Mouse (Mus musculus) liver, postnatal 0 days (tissue): ENCODE results near the gene Klhl2. TPM values are rescaled to one million over a fixed set of nuclear protein-coding genes. Genes with fewer than 3 reads are reported as not detected.

ENCODE experiments used
- ATAC-seq: fragments of 200-750 bp; cut with Nextera tagmentation; 2 replicates; pipeline ENCODE4 v1.8.0; 2017; ENCODE audit warnings: mild to moderate bottlenecking, moderate library complexity
- DNase-seq: peaks from one replicate; pipeline ENCODE4 v3.0.0-alpha.2; 2016
- H3K27ac ChIP-seq: fragments of 300-500 bp; sonication (generic); 2 replicates; pipeline ENCODE4 v1.5.1; 2014; ENCODE audit warnings: antibody characterized with exemption, moderate library complexity, mild to moderate bottlenecking, low read depth
- H3K27me3 ChIP-seq: fragments of 300-500 bp; sonication (generic); 2 replicates; pipeline ENCODE4 v1.6.1; 2014; ENCODE audit warnings: low read length, control low read depth, mixed read lengths; ENCODE audit not compliant: insufficient read depth
- H3K36me3 ChIP-seq: fragments of 300-500 bp; sonication (generic); replicated peaks from 2 replicates; pipeline ENCODE4 v1.6.1; 2014; ENCODE audit warnings: mild to moderate bottlenecking, control low read depth, low read length, moderate library complexity, mixed read lengths; ENCODE audit not compliant: insufficient read depth
- H3K4me1 ChIP-seq: fragments of 300-500 bp; sonication (generic); 2 replicates; pipeline ENCODE4 v1.6.1; 2014; ENCODE audit warnings: antibody characterized with exemption, mild to moderate bottlenecking, control low read depth; ENCODE audit not compliant: insufficient read depth
- H3K4me2 ChIP-seq: fragments of 300-500 bp; sonication (generic); 2 replicates; pipeline ENCODE4 v1.6.1; 2014; ENCODE audit warnings: low read depth, mild to moderate bottlenecking, low read length, moderate library complexity, mixed read lengths
- H3K4me3 ChIP-seq: fragments of 300-500 bp; sonication (generic); 2 replicates; pipeline ENCODE4 v1.5.1; 2014; ENCODE audit warnings: low read depth, low read length
- H3K9ac ChIP-seq: fragments of 300-500 bp; sonication (generic); replicated peaks from 2 replicates; pipeline ENCODE4 v1.6.1; 2014; ENCODE audit warnings: mild to moderate bottlenecking, moderate library complexity
- H3K9me3 ChIP-seq: fragments of 300-500 bp; sonication (generic); 2 replicates; pipeline ENCODE4 v1.6.1; 2016; ENCODE audit warnings: mild to moderate bottlenecking, control low read depth, low read length, mixed read lengths
- CTCF ChIP-seq: sonication (generic); IDR thresholded peaks from 2 replicates; pipeline ENCODE4 v1.5.1; 2016; ENCODE audit warnings: antibody characterized with exemption, low read depth
- EP300 ChIP-seq: IDR thresholded peaks from 2 replicates; pipeline ENCODE4 v1.6.1; 2016; ENCODE audit warnings: antibody characterized with exemption, low read depth, mild to moderate bottlenecking
- WGBS: fragments of 180-500 bp; shearing (Covaris S2); extraction: QIAGEN DNeasy Blood & Tissue Kit; methylation state at CpG from one replicate; pipeline ENCODE4 v1.1.7; 2014; ENCODE audit not compliant: insufficient replicate concordance; 5-methylcytosine and 5-hydroxymethylcytosine counted together
- polyA plus RNA-seq: library from polyadenylated mRNA; unstranded; fragments of >200 nt; fragmentation: Nextera tagmentation; extraction: Ambion mirVana; gene quantifications from 2 replicates; pipeline ENCODE4 v1.2.1, GENCODE M21; 2015

The Klhl2 gene
- polyA plus RNA-seq, 1 experiment from 2014 or later, result 6.7 TPM

GRCm38 (mm10) chr8:64870218-64870617 lies 20.4 kb upstream of the Klhl2 start:
- Histone ChIP-seq H3K27me3 (no peaks in the 10 kb centered on the region), H3K4me3 (no peak overlapping the region), H3K4me2 (no peak overlapping the region), H3K9ac (no peak overlapping the region), H3K27ac (no peak overlapping the region), H3K4me1 (no peaks in the 10 kb centered on the region), H3K9me3 (no peaks in the 10 kb centered on the region), H3K36me3 (no peaks in the 10 kb centered on the region)
- TF ChIP-seq CTCF (no peak), EP300 (no peak)
- 39% methylated on average over 2 of the region's 2 CpGs for WGBS
- ATAC-seq (no peak), DNase-seq (no peak)

- H3K27ac ChIP-seq, result peak overlapping the region; percentile 66
These were observed 523 bp downstream of the Klhl2 start for GRCm38 (mm10) chr8:64849091-64849896.

GRCm38 (mm10) chr8:64848245-64848785 lies 1.5 kb downstream of the Klhl2 start:
- WGBS, result 19% methylated on average over 8 of the region's 8 CpGs
- no peak for ATAC-seq
- Histone ChIP-seq H3K27ac (no peak overlapping the region), H3K9me3 (no peaks in the 10 kb centered on the region), H3K36me3 (no peaks in the 10 kb centered on the region), H3K4me3 (peak overlapping the region; percentile 75), H3K4me1 (peaks cover 21% of the 10 kb centered on the region), H3K4me2 (peak overlapping the region; percentile 95), H3K9ac (no peak overlapping the region), H3K27me3 (no peaks in the 10 kb centered on the region)
- TF ChIP-seq EP300 (no peak), CTCF (no peak)
- no peak for DNase-seq

More at GRCm38 (mm10) chr8:64849091-64849896, 523 bp downstream of the Klhl2 start:
- no peaks in the 10 kb centered on the region for H3K36me3 ChIP-seq
- peaks cover 13% of the 10 kb centered on the region; the same call in 1 of the 2 replicates for H3K4me1 ChIP-seq
- no peaks in the 10 kb centered on the region for H3K9me3 ChIP-seq
- ATAC-seq, result peak; percentile 80
- DNase-seq, result no peak
- H3K4me2 ChIP-seq, result peak overlapping the region; percentile 95
- H3K4me3 ChIP-seq, result peak overlapping the region; percentile 75
- TF ChIP-seq EP300, result no peak
- no peak for TF ChIP-seq CTCF
- WGBS, result 2% methylated on average over 19 of the region's 100 CpGs
- H3K9ac ChIP-seq, result peak overlapping the region; percentile 78
- no peaks in the 10 kb centered on the region for H3K27me3 ChIP-seq

DNA sequence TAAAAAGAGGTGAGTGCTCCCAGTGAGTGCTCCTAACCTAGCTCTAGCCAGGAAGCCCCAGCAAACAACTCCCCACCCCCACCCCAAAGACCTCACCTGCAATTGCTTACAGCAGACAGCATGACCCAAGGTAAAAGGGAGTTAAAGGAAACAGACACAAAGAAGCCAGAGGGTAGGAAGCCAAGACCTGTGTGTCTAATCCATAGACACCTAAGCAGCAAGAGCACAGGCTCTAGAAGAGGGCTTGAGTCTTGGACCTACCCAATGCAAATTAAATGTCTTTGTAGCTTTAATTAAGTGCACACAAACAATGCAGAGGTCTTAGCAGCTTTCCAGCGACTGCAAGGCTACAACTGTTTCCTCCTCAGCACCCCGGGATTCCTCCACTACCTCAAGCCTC lies 2.2 kb downstream of the Klhl2 start:
- H3K4me1 ChIP-seq, result peaks cover 27% of the 10 kb centered on the region
- H3K4me2 ChIP-seq, result no peak overlapping the region
- H3K27me3 ChIP-seq, result no peaks in the 10 kb centered on the region
- H3K9me3 ChIP-seq, result no peaks in the 10 kb centered on the region
- no peaks in the 10 kb centered on the region for H3K36me3 ChIP-seq
- H3K27ac ChIP-seq, result no peak overlapping the region
- DNase-seq, result no peak
- WGBS, result 40% methylated on average over 2 of the region's 2 CpGs
- TF ChIP-seq EP300 (no peak), CTCF (no peak)
- no peak for ATAC-seq
- H3K4me3 ChIP-seq, result no peak overlapping the region
- H3K9ac ChIP-seq, result no peak overlapping the region

GRCm38 (mm10) chr8:64847241-64847640 lies 2.6 kb downstream of the Klhl2 start:
- peaks cover 28% of the 10 kb centered on the region for H3K4me1 ChIP-seq
- H3K9ac ChIP-seq, result no peak overlapping the region
- DNase-seq (no peak), ATAC-seq (no peak)
- H3K4me3 ChIP-seq, result no peak overlapping the region
- H3K27ac ChIP-seq, result no peak overlapping the region
- TF ChIP-seq CTCF (no peak), EP300 (no peak)
- no peak overlapping the region for H3K4me2 ChIP-seq
- H3K9me3 ChIP-seq, result no peaks in the 10 kb centered on the region
- 42% methylated on average over 2 of the region's 2 CpGs for WGBS
- no peaks in the 10 kb centered on the region for H3K27me3 ChIP-seq
- H3K36me3 ChIP-seq, result no peaks in the 10 kb centered on the region

DNA sequence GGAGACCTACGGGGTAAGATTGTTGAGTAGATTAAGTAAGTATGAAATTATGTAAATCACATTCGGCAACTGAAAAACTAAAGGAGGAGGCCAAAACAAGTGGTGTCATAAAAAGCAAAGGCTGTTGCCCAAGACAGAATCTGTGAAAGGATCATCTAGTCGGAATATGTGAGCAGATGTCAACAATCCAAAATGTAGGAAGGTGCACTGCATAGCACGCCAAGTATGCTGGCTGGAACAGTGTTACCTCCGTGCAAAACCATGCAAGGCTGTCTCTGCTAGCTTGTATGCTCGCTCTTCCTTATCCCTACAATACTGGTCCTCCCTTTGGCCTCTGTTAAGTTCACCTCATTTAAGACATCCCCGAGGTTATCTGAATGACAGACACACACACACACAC lies 4.5 kb downstream of the Klhl2 start:
- Histone ChIP-seq H3K4me2 (no peak overlapping the region), H3K27me3 (no peaks in the 10 kb centered on the region), H3K9ac (no peak overlapping the region), H3K4me3 (no peak overlapping the region), H3K36me3 (no peaks in the 10 kb centered on the region), H3K9me3 (no peaks in the 10 kb centered on the region), H3K4me1 (peaks cover 35% of the 10 kb centered on the region), H3K27ac (no peak overlapping the region)
- 71% methylated on average over 7 of the region's 7 CpGs for WGBS
- ATAC-seq (no peak), DNase-seq (peak; percentile 1)
- TF ChIP-seq EP300 (no peak), CTCF (no peak)
